Mouse (Mus musculus) hindbrain, postnatal 0 days (tissue): ENCODE measurements at regions not wholly inside any gene's neighbourhood (a gene's known extent, or its start where the extent isn't known, plus 50 kb on each side); places are given as distances from the start of the nearest gene placed in this dataset.
A peak's percentile ranks its signal among the peaks of the same experiment; 100 is the strongest.

Experiments
- ATAC-seq: fragments of 200-750 bp; cut with Nextera tagmentation; 2 replicates; pipeline ENCODE4 v1.8.0; 2017; ENCODE audit warnings: mild to moderate bottlenecking, moderate TSS enrichment, moderate library complexity
- DNase-seq: peaks from one replicate; pipeline ENCODE4 v3.0.0-alpha.2; 2015; ENCODE audit warnings: low spot score
- H3K27ac ChIP-seq: fragments of 300-500 bp; sonication (generic); 2 replicates; pipeline ENCODE4 v1.5.1; 2014; ENCODE audit warnings: mild to moderate bottlenecking
- H3K27me3 ChIP-seq: fragments of 300-500 bp; sonication (generic); 2 replicates; pipeline ENCODE4 v1.6.1; 2014; ENCODE audit warnings: low read length, mixed read lengths; ENCODE audit not compliant: insufficient read depth
- H3K36me3 ChIP-seq: fragments of 300-500 bp; sonication (generic); 2 replicates; pipeline ENCODE4 v1.6.1; 2014; ENCODE audit warnings: low read length, mixed read lengths; ENCODE audit not compliant: insufficient read depth
- H3K4me1 ChIP-seq: fragments of 300-500 bp; sonication (generic); 2 replicates; pipeline ENCODE4 v1.6.1; 2014; ENCODE audit warnings: antibody characterized with exemption, low read length, mixed read lengths; ENCODE audit not compliant: insufficient read depth
- H3K4me2 ChIP-seq: fragments of 300-500 bp; sonication (generic); 2 replicates; pipeline ENCODE4 v1.6.1; 2014; ENCODE audit warnings: low read depth, mild to moderate bottlenecking, low read length, moderate library complexity, mixed read lengths
- H3K4me3 ChIP-seq: fragments of 300-500 bp; sonication (generic); 2 replicates; pipeline ENCODE4 v1.5.1; 2014; ENCODE audit warnings: low read length
- H3K9ac ChIP-seq: fragments of 300-500 bp; sonication (generic); replicated peaks from 2 replicates; pipeline ENCODE4 v1.6.1; 2014; ENCODE audit warnings: mild to moderate bottlenecking, low read length, moderate library complexity, mixed read lengths
- H3K9me3 ChIP-seq: fragments of 300-500 bp; sonication (generic); 2 replicates; pipeline ENCODE4 v1.6.1; 2016; ENCODE audit warnings: low read length, mixed read lengths
- CTCF ChIP-seq: IDR thresholded peaks from 2 replicates; pipeline ENCODE4 v1.5.1; 2016; ENCODE audit warnings: antibody characterized with exemption, control low read depth, low read depth
- WGBS: fragments of 180-500 bp; shearing (Covaris S2); extraction: QIAGEN DNeasy Blood & Tissue Kit; methylation state at CpG from one replicate; pipeline ENCODE4 v1.1.7; 2014; 5-methylcytosine and 5-hydroxymethylcytosine counted together

GRCm38 (mm10) chr12:13843423-13844080, 308.3 kb downstream of the Fam84a start:
- Histone ChIP-seq H3K9me3 (no peaks in the 10 kb centered on the region), H3K4me1 (no peaks in the 10 kb centered on the region), H3K27me3 (no peaks in the 10 kb centered on the region), H3K27ac (no peak overlapping the region), H3K4me3 (no peak overlapping the region), H3K4me2 (no peak overlapping the region), H3K36me3 (no peaks in the 10 kb centered on the region), H3K9ac (no peak overlapping the region)
- ATAC-seq: no peak
- TF ChIP-seq CTCF: no peak
- DNase-seq: peak; percentile 6
- WGBS: 47% methylated on average over 5 of the region's 5 CpGs

- Histone ChIP-seq H3K4me2 (no peak overlapping the region), H3K27ac (no peak overlapping the region), H3K9ac (no peak overlapping the region), H3K4me3 (no peak overlapping the region), H3K4me1 (no peaks in the 10 kb centered on the region), H3K9me3 (no peaks in the 10 kb centered on the region), H3K36me3 (no peaks in the 10 kb centered on the region), H3K27me3 (no peaks in the 10 kb centered on the region)
- DNase-seq (no peak), ATAC-seq (no peak)
- TF ChIP-seq CTCF: no peak
- 55% methylated on average over 1 of the region's 1 CpGs for WGBS
These were observed 310.6 kb downstream of the Fam84a start for GRCm38 (mm10) chr12:13841238-13841637.

DNA sequence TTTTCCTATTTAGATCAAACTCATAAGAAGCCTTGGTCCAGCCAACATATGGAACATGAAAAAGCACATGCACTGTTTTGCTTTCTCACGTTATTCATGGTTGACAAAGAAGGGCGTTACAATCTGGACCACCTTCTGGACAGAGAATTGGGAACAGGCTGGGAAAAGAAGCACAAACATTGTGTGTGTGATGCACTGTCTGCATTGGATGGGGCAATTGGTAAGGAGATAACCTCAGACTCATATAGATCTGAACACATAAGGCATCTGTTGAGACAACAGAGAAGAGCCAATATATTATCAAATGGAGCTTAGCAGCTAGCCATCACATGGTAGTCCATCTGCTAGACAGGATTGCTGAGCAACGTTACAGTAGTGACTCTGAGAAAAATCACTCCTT, 317.1 kb downstream of the Fam84a start:
- WGBS: 73% methylated on average over 3 of the region's 3 CpGs
- DNase-seq (no peak), ATAC-seq (no peak)
- Histone ChIP-seq H3K27me3 (no peaks in the 10 kb centered on the region), H3K9me3 (no peaks in the 10 kb centered on the region), H3K4me3 (no peak overlapping the region), H3K27ac (no peak overlapping the region), H3K9ac (no peak overlapping the region), H3K4me1 (no peaks in the 10 kb centered on the region), H3K36me3 (no peaks in the 10 kb centered on the region), H3K4me2 (no peak overlapping the region)
- no peak for TF ChIP-seq CTCF

DNA sequence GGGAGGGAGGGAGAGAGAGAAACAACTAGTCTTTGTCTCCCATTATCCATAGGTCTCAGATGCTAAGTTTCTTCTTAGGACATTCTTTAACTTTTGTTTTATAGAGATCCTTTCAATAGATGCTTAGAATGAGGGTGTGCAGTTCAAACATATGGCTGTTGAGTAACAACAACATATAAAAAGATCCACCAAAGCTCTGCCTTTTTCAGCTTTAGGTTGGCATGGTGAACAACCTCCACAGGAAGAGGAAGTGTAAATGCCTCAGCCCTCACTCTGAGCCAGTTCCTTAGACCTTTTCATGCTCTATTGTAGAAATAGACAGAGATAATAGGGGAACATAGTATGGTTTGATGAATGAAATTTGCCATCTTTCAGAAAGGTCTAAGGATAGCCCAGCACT, 326.0 kb downstream of the Fam84a start:
- Histone ChIP-seq H3K4me3 (no peak overlapping the region), H3K4me2 (no peak overlapping the region), H3K27me3 (no peaks in the 10 kb centered on the region), H3K27ac (no peak overlapping the region), H3K36me3 (no peaks in the 10 kb centered on the region), H3K9ac (no peak overlapping the region), H3K9me3 (no peaks in the 10 kb centered on the region), H3K4me1 (no peaks in the 10 kb centered on the region)
- ATAC-seq (no peak), DNase-seq (no peak)
- TF ChIP-seq CTCF: no peak

DNA sequence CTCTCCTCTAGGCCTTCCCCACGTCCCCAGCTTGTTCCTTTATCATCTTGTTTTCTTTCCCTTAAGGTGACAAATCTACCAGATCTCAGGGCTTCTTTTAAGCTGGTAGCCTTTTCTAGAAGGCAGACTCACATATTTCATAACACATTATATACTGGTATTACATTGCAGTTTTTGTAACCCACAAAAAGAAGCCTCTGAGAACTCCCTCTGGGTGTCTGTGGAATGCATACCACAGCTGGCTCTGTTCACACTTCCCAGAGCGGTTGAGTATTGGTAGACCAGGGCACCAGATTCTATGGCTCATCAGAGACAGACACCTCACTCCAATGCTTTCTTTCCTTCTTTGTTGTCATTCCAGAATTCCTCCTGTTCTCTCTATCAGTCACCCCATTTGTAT, 336.4 kb downstream of the Fam84a start:
- 70% methylated on average over 2 of the region's 2 CpGs for WGBS

DNA sequence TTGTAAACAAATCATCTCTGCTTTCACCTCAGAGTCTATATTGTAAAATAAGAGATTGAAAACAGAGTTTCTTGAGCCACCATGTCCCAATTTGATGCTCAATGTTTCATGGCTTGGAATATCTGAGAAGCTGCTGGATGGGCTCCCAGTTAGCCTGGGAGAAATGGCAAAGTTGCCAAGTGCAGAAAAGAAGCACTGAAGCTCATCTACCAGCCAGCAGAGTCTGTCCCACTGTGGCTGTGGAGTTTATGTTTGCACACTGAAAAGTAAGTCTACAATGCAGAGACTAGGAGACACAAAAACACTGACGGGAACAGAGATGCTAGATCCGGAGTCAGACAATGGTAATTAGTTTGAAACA, 341.7 kb downstream of the Fam84a start:
- Histone ChIP-seq H3K4me1 (no peaks in the 10 kb centered on the region), H3K27me3 (no peaks in the 10 kb centered on the region), H3K4me3 (no peak overlapping the region), H3K4me2 (no peak overlapping the region), H3K9me3 (no peaks in the 10 kb centered on the region), H3K9ac (no peak overlapping the region), H3K27ac (no peak overlapping the region), H3K36me3 (no peaks in the 10 kb centered on the region)
- ATAC-seq: no peak
- WGBS: 66% methylated on average over 2 of the region's 2 CpGs
- no peak for TF ChIP-seq CTCF
- DNase-seq: peak; percentile 13

More for the DNA sequence above, 336.4 kb downstream of the Fam84a start:
- no peak for DNase-seq
- Histone ChIP-seq H3K36me3 (no peaks in the 10 kb centered on the region), H3K9me3 (no peaks in the 10 kb centered on the region), H3K9ac (no peak overlapping the region), H3K27ac (no peak overlapping the region), H3K4me1 (no peaks in the 10 kb centered on the region), H3K4me3 (no peak overlapping the region), H3K27me3 (no peaks in the 10 kb centered on the region), H3K4me2 (no peak overlapping the region)
- no peak for TF ChIP-seq CTCF
- ATAC-seq: no peak

- Histone ChIP-seq H3K27me3 (no peaks in the 10 kb centered on the region), H3K4me2 (no peak overlapping the region), H3K9ac (no peak overlapping the region), H3K4me1 (no peaks in the 10 kb centered on the region), H3K9me3 (no peaks in the 10 kb centered on the region), H3K36me3 (no peaks in the 10 kb centered on the region), H3K27ac (no peak overlapping the region), H3K4me3 (no peak overlapping the region)
- TF ChIP-seq CTCF: no peak
- 60% methylated on average over 6 of the region's 6 CpGs for WGBS
- ATAC-seq: no peak
- no peak for DNase-seq
These were observed 342.3 kb downstream of the Fam84a start for GRCm38 (mm10) chr12:13809291-13810154.
